Mouse (Mus musculus) CH12.LX (cell line): ENCODE measurements around the gene Zfp639. TPM values are rescaled to one million over a fixed set of nuclear protein-coding genes. Genes with fewer than 3 reads are reported as not detected.

Experiments used
- DNase-seq: peaks from one replicate; pipeline ENCODE4 v3.0.0-alpha.2; 2013; ENCODE audit errors: extremely low read depth
- H3K27ac ChIP-seq: 2 replicates; pipeline ENCODE4 v1.5.1; 2012; ENCODE audit warnings: low read depth, mild to moderate bottlenecking, control low read depth, moderate library complexity; ENCODE audit not compliant: insufficient read depth
- H3K27me3 ChIP-seq: replicated peaks from 2 replicates; pipeline ENCODE3; 2012; ENCODE audit warnings: inconsistent platforms
- H3K36me3 ChIP-seq, 2 experiments: replicated peaks in 1 of 2; 2 replicates each; pipeline versions ENCODE3 to v1.6.1; 2012; ENCODE audit warnings: inconsistent platforms in 1 of 2, low read length in 1 of 2, mild to moderate bottlenecking in 1 of 2, mixed read lengths in 1 of 2, moderate library complexity in 1 of 2; ENCODE audit not compliant: control insufficient read depth in 1 of 2, insufficient read depth in 1 of 2
- H3K4me1 ChIP-seq, 2 experiments: 2 replicates each; pipeline ENCODE4 v1.6.1; 2012; ENCODE audit warnings: inconsistent platforms in 1 of 2, moderate library complexity in 1 of 2; ENCODE audit not compliant: insufficient read depth in 2 of 2, control insufficient read depth in 1 of 2
- H3K4me2 ChIP-seq: 2 replicates; pipeline ENCODE4 v1.6.1; 2012; ENCODE audit warnings: low read depth, mild to moderate bottlenecking, control low read depth; ENCODE audit not compliant: poor library complexity, insufficient read depth, severe bottlenecking
- H3K4me3 ChIP-seq, 3 experiments: fragments of 150-350 bp in 1 of 3; sonication (generic) in 1 of 3; replicated peaks in 1 of 3; 2 replicates each; pipeline versions ENCODE3 to v1.5.1; 2011 to 2012; ENCODE audit warnings: low read depth in 2 of 3, low read length in 2 of 3, mild to moderate bottlenecking in 2 of 3, moderate library complexity in 2 of 3, control low read depth in 1 of 3, improper control_type of control experiment in 1 of 3, inconsistent platforms in 1 of 3, mixed read lengths in 1 of 3; ENCODE audit not compliant: poor library complexity in 1 of 3
- H3K79me2 ChIP-seq: replicated peaks from 2 replicates; pipeline ENCODE4 v1.6.1; 2012; ENCODE audit warnings: mild to moderate bottlenecking, moderate library complexity; ENCODE audit not compliant: control insufficient read depth, poor library complexity, insufficient read depth, severe bottlenecking; ENCODE audit errors: extremely low read depth
- H3K9ac ChIP-seq: 2 replicates; pipeline ENCODE4 v1.6.1; 2012; ENCODE audit warnings: low read depth, mild to moderate bottlenecking, control low read depth, moderate library complexity; ENCODE audit not compliant: insufficient read depth
- H3K9me3 ChIP-seq: replicated peaks from 2 replicates; pipeline ENCODE3; 2012; ENCODE audit warnings: low read length, inconsistent platforms, mixed read lengths
- CHD1 ChIP-seq: IDR thresholded peaks from 2 replicates; pipeline ENCODE4 v1.6.1; 2012; ENCODE audit warnings: low read depth, low read length, improper control_type of control experiment, inconsistent platforms
- CHD2 ChIP-seq: IDR thresholded peaks from 2 replicates; pipeline ENCODE4 v1.6.1; 2011; ENCODE audit warnings: low read length, improper control_type of control experiment
- CTCF ChIP-seq, 2 experiments: IDR thresholded peaks in 1 of 2; conservative IDR thresholded peaks in 1 of 2; 2 replicates each; pipeline ENCODE4 v1.5.1; 2011 to 2012; ENCODE audit warnings: low read depth in 2 of 2, low read length in 2 of 2, improper control_type of control experiment in 1 of 2, inconsistent platforms in 1 of 2, mild to moderate bottlenecking in 1 of 2, moderate library complexity in 1 of 2
- ELF1 ChIP-seq: IDR thresholded peaks from 2 replicates; pipeline ENCODE4 v1.6.1; 2014; ENCODE audit warnings: low read depth, mild to moderate bottlenecking, inconsistent platforms, low read length, improper control_type of control experiment
- EP300 ChIP-seq: IDR thresholded peaks from 2 replicates; pipeline ENCODE4 v1.6.1; 2011; ENCODE audit warnings: low read length, improper control_type of control experiment
- HCFC1 ChIP-seq: IDR thresholded peaks from 2 replicates; pipeline ENCODE4 v1.6.1; 2012; ENCODE audit warnings: low read depth, mild to moderate bottlenecking, inconsistent platforms, low read length, improper control_type of control experiment
- JUN ChIP-seq: IDR thresholded peaks from 2 replicates; pipeline ENCODE4 v1.6.1; 2011; ENCODE audit warnings: low read depth, mild to moderate bottlenecking, low read length, improper control_type of control experiment, moderate library complexity; ENCODE audit not compliant: insufficient read depth
- JUND ChIP-seq: conservative IDR thresholded peaks from 2 replicates; pipeline ENCODE4 v1.6.1; 2011; ENCODE audit warnings: low read depth, low read length, improper control_type of control experiment
- KAT2A ChIP-seq: IDR thresholded peaks from 2 replicates; pipeline ENCODE4 v1.6.1; 2012; ENCODE audit warnings: low read length, improper control_type of control experiment, inconsistent platforms; ENCODE audit not compliant: insufficient replicate concordance
- MAX ChIP-seq: IDR thresholded peaks from 2 replicates; pipeline ENCODE4 v1.6.1; 2011; ENCODE audit warnings: low read length, improper control_type of control experiment
- MAZ ChIP-seq: IDR thresholded peaks from 2 replicates; pipeline ENCODE4 v1.6.1; 2012; ENCODE audit warnings: low read depth, mild to moderate bottlenecking, inconsistent platforms, low read length, improper control_type of control experiment, moderate library complexity
- MXI1 ChIP-seq: IDR thresholded peaks from 2 replicates; pipeline ENCODE4 v1.6.1; 2011; ENCODE audit warnings: mild to moderate bottlenecking, low read depth, low read length, improper control_type of control experiment
- MYC ChIP-seq: IDR thresholded peaks from 2 replicates; pipeline ENCODE4 v1.6.1; 2011; ENCODE audit warnings: low read depth, mild to moderate bottlenecking, improper control_type of control experiment, low read length
- NELFE ChIP-seq: IDR thresholded peaks from 2 replicates; pipeline ENCODE4 v1.6.1; 2011; ENCODE audit warnings: low read depth, low read length, improper control_type of control experiment
- RAD21 ChIP-seq: IDR thresholded peaks from 2 replicates; pipeline ENCODE4 v1.6.1; 2011; ENCODE audit warnings: low read depth, mild to moderate bottlenecking, low read length, improper control_type of control experiment, moderate library complexity
- SIN3A ChIP-seq: IDR thresholded peaks from 2 replicates; pipeline ENCODE4 v1.6.1; 2012; ENCODE audit warnings: low read length, improper control_type of control experiment, inconsistent platforms
- SMC3 ChIP-seq: IDR thresholded peaks from 2 replicates; pipeline ENCODE4 v1.6.1; 2011; ENCODE audit warnings: low read depth, low read length, improper control_type of control experiment
- TBP ChIP-seq: conservative IDR thresholded peaks from 2 replicates; pipeline ENCODE4 v1.6.1; 2011; ENCODE audit warnings: low read depth, low read length, improper control_type of control experiment
- TCF12 ChIP-seq: IDR thresholded peaks from 2 replicates; pipeline ENCODE4 v1.6.1; 2014; ENCODE audit warnings: low read depth, mild to moderate bottlenecking, inconsistent platforms, low read length, improper control_type of control experiment
- ZKSCAN1 ChIP-seq: IDR thresholded peaks from 2 replicates; pipeline ENCODE4 v1.6.1; 2012; ENCODE audit warnings: low read depth, inconsistent platforms, low read length, improper control_type of control experiment, borderline replicate concordance
- dilution Hi-C: fragments of 300-500 bp; cut with MboI; formaldehyde crosslinking; loops from 2 replicates; pipeline ENCODE4 v1.14.3; 2020; ENCODE audit warnings: low sequenced_read_pairs; ENCODE audit not compliant: extremely low pct_unique_long_range_greater_than_20kb, extremely low pct_ligation_motif_present
- in situ Hi-C: fragments of 300-500 bp; cut with MboI; formaldehyde crosslinking; loops from 3 replicates; pipeline ENCODE4 v1.14.3; 2019; ENCODE audit warnings: low sequenced_read_pairs, low pct_ligation_motif_present, low pct_unique_long_range_greater_than_20kb, mixed read lengths
- polyA plus RNA-seq: library from polyadenylated mRNA; unstranded; fragments of >175 nt; gene quantifications from 2 replicates; pipeline ENCODE4 v1.2.1, GENCODE M21; 2012; ENCODE audit warnings: low read depth; ENCODE audit not compliant: insufficient read length
- total RNA-seq, 2 experiments: library from RNA; depleted of rRNA; stranded (reverse); fragments of 300-350 nt in 1 of 2; fragments of >200 nt in 1 of 2; gene quantifications; 2 replicates each; pipeline ENCODE4 v1.2.3; 2012 to 2014

Gene Zfp639
- total and polyA plus RNA-seq, 3 experiments, result 40.3 to 96.3 (median 43.2) TPM

DNA sequence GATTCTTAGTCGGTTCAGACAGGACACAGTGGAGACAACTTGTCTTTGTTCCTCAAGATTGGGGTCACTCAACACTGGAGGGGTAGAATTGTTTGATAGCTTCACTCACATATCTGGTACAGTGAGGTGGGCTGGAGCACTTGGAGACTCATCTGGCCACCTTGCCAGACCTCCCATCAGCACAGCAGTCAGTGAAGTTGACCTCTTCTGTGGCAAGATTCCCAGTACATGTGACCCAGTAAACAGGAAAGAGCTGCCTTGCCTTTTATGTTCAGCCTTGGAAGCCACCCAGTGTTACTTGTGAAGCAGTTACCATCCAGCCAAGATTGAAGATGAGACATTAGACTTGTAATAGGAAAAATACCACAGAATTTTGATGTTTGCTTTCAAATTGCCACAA lies 27.5 kb downstream of the Zfp639 start:
- H3K36me3 ChIP-seq, result peaks cover 37 to 71% of the 10 kb centered on the region in 2 experiments
- H3K9me3 ChIP-seq, result no peaks in the 10 kb centered on the region
- in situ Hi-C loops (no loop called here), dilution Hi-C loops (no loop called here)
- H3K9ac ChIP-seq, result no peak overlapping the region
- H3K27me3 ChIP-seq, result no peaks in the 10 kb centered on the region
- no peak for DNase-seq
- no peak overlapping the region for H3K4me3 ChIP-seq
- no peak overlapping the region for H3K27ac ChIP-seq
- no peak for TF ChIP-seq HCFC1
- no peaks in the 10 kb centered on the region for H3K4me1 ChIP-seq
- H3K79me2 ChIP-seq, result no peaks in the 10 kb centered on the region
- H3K4me2 ChIP-seq, result no peak overlapping the region

DNA sequence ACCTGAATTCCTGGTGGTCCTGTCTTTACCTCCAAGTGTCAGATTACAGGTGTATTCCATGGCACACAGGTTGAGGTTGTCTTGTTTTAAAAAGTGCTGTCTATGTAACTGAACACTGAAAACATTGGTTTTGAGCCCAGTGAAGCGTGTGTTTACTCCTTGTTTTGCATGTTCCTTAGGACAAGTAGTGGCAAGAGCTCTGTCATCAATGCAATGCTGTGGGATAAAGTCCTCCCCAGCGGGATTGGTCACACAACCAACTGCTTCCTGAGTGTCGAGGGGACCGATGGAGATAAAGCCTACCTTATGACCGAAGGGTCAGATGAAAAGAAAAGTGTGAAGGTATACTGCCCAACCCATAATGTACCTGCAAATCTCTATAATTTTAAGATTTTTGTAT lies 28.0 kb downstream of the Zfp639 start:
- H3K4me1 ChIP-seq, result no peaks in the 10 kb centered on the region
- H3K36me3 ChIP-seq, result peaks cover 38 to 72% of the 10 kb centered on the region in 2 experiments
- no peak overlapping the region for H3K27ac ChIP-seq
- no peak for DNase-seq
- in situ Hi-C loops, result no loop called here
- H3K9ac ChIP-seq, result no peak overlapping the region
- H3K9me3 ChIP-seq, result no peaks in the 10 kb centered on the region
- no peak overlapping the region for H3K4me3 ChIP-seq
- dilution Hi-C loops, result no loop called here
- no peaks in the 10 kb centered on the region for H3K27me3 ChIP-seq
- H3K79me2 ChIP-seq, result no peaks in the 10 kb centered on the region
- TF ChIP-seq TCF12 (no peak), MAX (no peak), SIN3A (no peak), JUN (no peak), MAZ (no peak), RAD21 (no peak), MXI1 (no peak), NELFE (no peak), HCFC1 (no peak), CHD1 (no peak), CHD2 (no peak), JUND (no peak)
- TF ChIP-seq, all 38 proteins: peak for 0
- no peak overlapping the region for H3K4me2 ChIP-seq

DNA sequence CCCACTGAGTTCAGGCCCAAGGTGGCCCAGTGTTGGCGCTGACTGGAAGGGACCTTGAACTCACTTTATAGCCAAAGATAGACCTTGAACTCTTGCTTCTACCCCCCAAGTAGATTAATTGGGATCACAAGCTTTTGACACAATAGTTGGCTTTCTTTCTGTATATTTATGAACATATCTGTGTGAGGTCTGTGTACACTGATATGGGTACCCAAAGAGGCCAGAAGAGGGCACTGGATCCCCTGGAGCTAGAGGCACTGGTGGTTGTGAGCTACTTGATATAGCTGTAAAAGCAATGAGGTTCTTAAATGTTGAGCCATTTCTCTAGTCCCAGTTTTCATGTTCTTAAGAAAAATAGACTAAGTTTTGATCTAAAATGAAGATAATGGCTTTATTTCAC lies 43.0 kb downstream of the Zfp639 start:
- DNase-seq, result peak; percentile 20
- Histone ChIP-seq H3K27me3 (no peaks in the 10 kb centered on the region), H3K9me3 (no peaks in the 10 kb centered on the region), H3K79me2 (no peaks in the 10 kb centered on the region), H3K4me3 (no peak overlapping the region), H3K4me1 (no peaks in the 10 kb centered on the region), H3K9ac (no peak overlapping the region), H3K27ac (no peak overlapping the region), H3K4me2 (no peak overlapping the region), H3K36me3 (peaks cover 22 to 44% of the 10 kb centered on the region in 2 experiments)
- TF ChIP-seq CTCF (conservative IDR thresholded peaks at IDR 0.05 in 1 of 2, IDR thresholded peaks at IDR 0.05 in 1 of 2; ENCODE audit: low read depth in 2 of 2, low read length in 2 of 2), result peak in 1 of 2 experiments; percentile 59; a peak in 2 of 4 replicates
- TF ChIP-seq EP300, result no peak
- peak; percentile 34 for TF ChIP-seq SMC3
- TF ChIP-seq KAT2A, result no peak
- TF ChIP-seq MYC, result no peak
- TF ChIP-seq SIN3A, result no peak
- no peak for TF ChIP-seq HCFC1
- no peak for TF ChIP-seq CHD2
- no peak for TF ChIP-seq JUND
- TF ChIP-seq ELF1, result no peak
- TF ChIP-seq TBP, result no peak
- no peak for TF ChIP-seq MAX
- no peak for TF ChIP-seq MAZ
- no peak for TF ChIP-seq ZKSCAN1
- peak; percentile 46 for TF ChIP-seq RAD21
- dilution Hi-C loops, result no loop called here
- in situ Hi-C loops, result no loop called here
